Mouse (Mus musculus) testis, postnatal 14 days (tissue): ENCODE measurements at regions not wholly inside any gene's neighbourhood (a gene's known extent, or its start where the extent isn't known, plus 50 kb on each side); places are given as distances from the start of the nearest gene placed in this dataset.

Source experiments
- DNase-seq: peaks from one replicate; pipeline ENCODE4 v3.0.0; 2021; ENCODE audit warnings: low spot score

- no peak for DNase-seq
Observed at GRCm38 (mm10) chr3:52502223-52502622, 234.1 kb downstream of the Foxo1 start.

- no peak for DNase-seq
Observed at GRCm38 (mm10) chr3:52501614-52502013, 233.5 kb downstream of the Foxo1 start.

GRCm38 (mm10) chr3:52500026-52500425 is 231.9 kb downstream of the Foxo1 start:
- DNase-seq: no peak

- DNase-seq: no peak
Observed at GRCm38 (mm10) chr3:52499581-52499980, 231.4 kb downstream of the Foxo1 start.

GRCm38 (mm10) chr3:52498506-52499228 is 230.5 kb downstream of the Foxo1 start:
- DNase-seq: no peak

- DNase-seq: no peak
Observed at GRCm38 (mm10) chr3:52496965-52497364, 228.8 kb downstream of the Foxo1 start.

- DNase-seq: no peak
Observed at GRCm38 (mm10) chr3:52495401-52495800, 227.3 kb downstream of the Foxo1 start.

- DNase-seq: no peak
Observed at GRCm38 (mm10) chr3:52494924-52495323, 226.8 kb downstream of the Foxo1 start.

- DNase-seq: no peak
Observed at GRCm38 (mm10) chr3:52479186-52479585, 211.1 kb downstream of the Foxo1 start.

- DNase-seq: no peak
Observed at GRCm38 (mm10) chr3:52469900-52470299, 201.8 kb downstream of the Foxo1 start.

- DNase-seq: no peak
Observed at GRCm38 (mm10) chr3:52469397-52469796, 201.3 kb downstream of the Foxo1 start.

GRCm38 (mm10) chr3:52468326-52468725 is 200.2 kb downstream of the Foxo1 start:
- DNase-seq: no peak

GRCm38 (mm10) chr3:52467876-52468275 is 199.7 kb downstream of the Foxo1 start:
- no peak for DNase-seq

- DNase-seq: no peak
Observed at GRCm38 (mm10) chr3:52466984-52467565, 198.9 kb downstream of the Foxo1 start.

GRCm38 (mm10) chr3:52466571-52466970 is 198.4 kb downstream of the Foxo1 start:
- no peak for DNase-seq

- no peak for DNase-seq
Observed at GRCm38 (mm10) chr3:52463911-52464310, 195.8 kb downstream of the Foxo1 start.

- no peak for DNase-seq
Observed at GRCm38 (mm10) chr3:52454955-52455354, 186.8 kb downstream of the Foxo1 start.

- no peak for DNase-seq
Observed at GRCm38 (mm10) chr3:52453041-52453440, 184.9 kb downstream of the Foxo1 start.

- DNase-seq: no peak
Observed at GRCm38 (mm10) chr3:52452345-52452744, 184.2 kb downstream of the Foxo1 start.

GRCm38 (mm10) chr3:52446991-52447390 is 178.9 kb downstream of the Foxo1 start:
- no peak for DNase-seq

- no peak for DNase-seq
Observed at GRCm38 (mm10) chr3:52446500-52446899, 178.4 kb downstream of the Foxo1 start.

- DNase-seq: no peak
Observed at GRCm38 (mm10) chr3:52444420-52445119, 176.4 kb downstream of the Foxo1 start.

- DNase-seq: no peak
Observed at GRCm38 (mm10) chr3:52443856-52444255, 175.7 kb downstream of the Foxo1 start.
